Mouse (Mus musculus) bone marrow, adult 2 months (tissue): ENCODE measurements around the gene Ufd1.

Experiments used
- CTCF ChIP-seq: fragments of 200-500 bp; IDR thresholded peaks from 2 replicates; pipeline ENCODE4 v1.5.1; 2011; ENCODE audit warnings: low read length, control low read depth; ENCODE audit not compliant: control insufficient read depth, insufficient read depth
- POLR2A ChIP-seq: fragments of 200-500 bp; IDR thresholded peaks from 2 replicates; pipeline ENCODE4 v1.6.1; 2011; ENCODE audit warnings: low read depth, mild to moderate bottlenecking, control low read depth, low read length, borderline replicate concordance; ENCODE audit not compliant: control insufficient read depth

- TF ChIP-seq CTCF, result no peak
- TF ChIP-seq POLR2A, result peak; percentile 86
These were observed at the start of gene Ufd1, which contains the start of gene Cdc45 for GRCm38 (mm10) chr16:18811468-18812384.
